Mouse (Mus musculus): ENCODE measurements around the gene Vsnl1. TPM values are rescaled to one million over a fixed set of nuclear protein-coding genes. Genes with fewer than 3 reads are reported as not detected.

The Vsnl1 gene
- polyA plus RNA-seq, 1 experiment = 0.08 TPM

DNA sequence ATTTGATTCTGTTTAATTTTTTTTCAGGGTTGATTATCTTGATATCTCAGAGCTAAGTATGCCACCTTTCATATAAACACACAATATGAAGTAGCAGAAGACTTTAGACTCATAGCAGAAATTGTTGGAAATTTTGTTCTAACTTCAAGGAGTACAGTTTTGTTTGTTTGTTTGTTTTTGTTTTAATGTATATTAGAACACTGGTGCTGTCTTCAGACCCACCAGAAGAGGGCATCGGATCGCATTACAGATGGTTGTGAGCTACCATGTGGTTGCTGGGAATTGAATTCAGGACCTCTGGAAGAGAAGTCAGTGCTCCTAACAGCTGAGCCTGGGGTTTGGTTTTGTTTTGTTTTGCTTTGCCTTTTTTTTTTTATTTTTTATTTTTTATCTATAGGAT lies 150.0 kb downstream of the Vsnl1 start:
- H3K36me3 ChIP-seq (ENCODE audit: control insufficient read depth, insufficient read depth, low read length) = peaks cover 20% of the 10 kb centered on the region
- TF ChIP-seq CTCF (conservative IDR thresholded peaks at IDR 0.05; ENCODE audit: insufficient read depth, insufficient read length, low read depth, low read length) (no peak), POLR2A (IDR thresholded peaks at IDR 0.05; ENCODE audit: low read depth, low read length) (no peak)
- DNase-seq = no peak
- H3K4me1 ChIP-seq (ENCODE audit: control insufficient read depth, insufficient read depth, low read length) = no peaks in the 10 kb centered on the region
- no peak overlapping the region for H3K4me3 ChIP-seq (ENCODE audit: insufficient read depth, low read depth, low read length)
- WGBS = 92% methylated on average over 2 of the region's 2 CpGs
- H3K27me3 ChIP-seq (replicated peaks; ENCODE audit: control insufficient read depth, insufficient read depth, low read length) = no peaks in the 10 kb centered on the region
- no peak overlapping the region for H3K27ac ChIP-seq (ENCODE audit: insufficient read depth, low read depth, low read length)

DNA sequence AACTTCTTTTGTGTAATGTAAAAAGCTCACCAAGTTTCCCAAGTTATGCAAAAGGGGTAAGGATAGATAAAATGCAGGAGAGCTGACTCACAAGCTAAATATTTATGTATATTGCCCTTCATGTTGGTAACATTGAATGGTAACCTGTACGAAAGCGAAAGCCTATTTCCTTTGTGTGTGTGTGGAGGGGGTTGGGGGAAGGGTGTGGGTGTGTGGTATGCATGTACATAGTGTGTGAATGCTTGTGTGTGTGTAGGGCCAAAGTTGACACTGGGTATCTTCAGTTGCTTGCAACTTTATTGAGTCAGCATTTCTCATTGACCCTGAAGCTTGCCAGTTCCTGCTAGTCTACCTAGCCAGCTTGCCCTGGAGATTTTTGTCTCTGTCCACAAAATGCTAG lies 154.8 kb downstream of the Vsnl1 start:
- peaks cover 10% of the 10 kb centered on the region; the same call in 1 of the 2 replicates for H3K36me3 ChIP-seq (ENCODE audit: control insufficient read depth, insufficient read depth, low read length)
- WGBS = 98% methylated on average over 2 of the region's 2 CpGs
- TF ChIP-seq CTCF (conservative IDR thresholded peaks at IDR 0.05; ENCODE audit: insufficient read depth, insufficient read length, low read depth, low read length) (no peak), POLR2A (IDR thresholded peaks at IDR 0.05; ENCODE audit: low read depth, low read length) (no peak)

DNA sequence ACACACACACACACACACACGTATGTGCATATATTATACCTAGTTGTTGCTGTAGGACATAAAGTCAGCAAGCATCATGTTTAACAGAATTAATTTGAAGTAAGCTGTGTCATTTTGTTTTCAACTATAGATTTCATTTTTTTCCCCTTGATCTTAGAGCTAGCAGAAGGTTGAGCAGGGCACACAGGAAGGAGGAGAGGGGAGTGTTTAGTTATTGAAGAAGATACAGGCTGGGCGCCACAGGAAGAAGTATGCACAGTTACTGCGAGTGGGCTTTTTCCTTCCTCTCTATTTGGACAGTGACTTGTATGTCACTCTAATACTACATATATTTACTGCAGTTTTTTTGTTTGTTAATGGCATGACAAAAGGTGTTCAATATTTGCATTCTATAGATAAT lies 156.5 kb downstream of the Vsnl1 start:
- Histone ChIP-seq H3K27ac (ENCODE audit: insufficient read depth, low read depth, low read length) (no peak overlapping the region), H3K4me3 (ENCODE audit: insufficient read depth, low read depth, low read length) (no peak overlapping the region), H3K4me1 (ENCODE audit: control insufficient read depth, insufficient read depth, low read length) (no peaks in the 10 kb centered on the region), H3K27me3 (replicated peaks; ENCODE audit: control insufficient read depth, insufficient read depth, low read length) (no peaks in the 10 kb centered on the region), H3K36me3 (ENCODE audit: control insufficient read depth, insufficient read depth, low read length) (peaks cover 7% of the 10 kb centered on the region; the same call in 1 of the 2 replicates)
- no peak for TF ChIP-seq POLR2A (IDR thresholded peaks at IDR 0.05; ENCODE audit: low read depth, low read length)
- TF ChIP-seq CTCF (conservative IDR thresholded peaks at IDR 0.05; ENCODE audit: insufficient read depth, insufficient read length, low read depth, low read length) = no peak
- WGBS = 87% methylated on average over 3 of the region's 3 CpGs
- no peak for DNase-seq

More for the DNA sequence above, 154.8 kb downstream of the Vsnl1 start:
- no peak overlapping the region for H3K4me3 ChIP-seq (ENCODE audit: insufficient read depth, low read depth, low read length)
- H3K4me1 ChIP-seq (ENCODE audit: control insufficient read depth, insufficient read depth, low read length) = no peaks in the 10 kb centered on the region
- H3K27me3 ChIP-seq (replicated peaks; ENCODE audit: control insufficient read depth, insufficient read depth, low read length) = no peaks in the 10 kb centered on the region
- DNase-seq = no peak
- no peak overlapping the region for H3K27ac ChIP-seq (ENCODE audit: insufficient read depth, low read depth, low read length)

DNA sequence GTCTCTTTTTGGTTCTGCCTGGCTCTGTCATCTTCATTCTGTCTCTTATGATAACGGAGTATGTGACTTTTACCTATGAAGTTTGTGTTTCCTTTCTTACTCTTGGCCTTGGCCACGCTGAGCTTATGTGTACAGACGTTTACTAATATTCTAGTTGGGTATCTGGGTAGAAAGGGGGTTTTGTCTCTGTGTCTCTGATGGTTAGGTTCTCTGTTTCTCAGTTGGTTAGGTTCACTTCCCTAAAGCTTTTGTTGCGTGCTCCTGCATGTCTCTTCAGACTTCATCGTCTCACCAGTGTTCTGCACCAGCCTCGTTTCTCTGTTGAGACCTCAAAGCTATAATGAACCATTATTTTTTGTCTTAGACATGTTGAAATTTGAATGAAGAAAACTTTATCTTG lies 159.2 kb downstream of the Vsnl1 start:
- no peak overlapping the region for H3K4me3 ChIP-seq (ENCODE audit: insufficient read depth, low read depth, low read length)
- TF ChIP-seq CTCF (conservative IDR thresholded peaks at IDR 0.05; ENCODE audit: insufficient read depth, insufficient read length, low read depth, low read length) (no peak), POLR2A (IDR thresholded peaks at IDR 0.05; ENCODE audit: low read depth, low read length) (no peak)
- no peak for DNase-seq
- no peaks in the 10 kb centered on the region for H3K27me3 ChIP-seq (replicated peaks; ENCODE audit: control insufficient read depth, insufficient read depth, low read length)
- H3K27ac ChIP-seq (ENCODE audit: insufficient read depth, low read depth, low read length) = no peak overlapping the region
- H3K4me1 ChIP-seq (ENCODE audit: control insufficient read depth, insufficient read depth, low read length) = no peaks in the 10 kb centered on the region
- 91% methylated on average over 6 of the region's 6 CpGs for WGBS
- peaks cover 2% of the 10 kb centered on the region; the same call in 1 of the 2 replicates for H3K36me3 ChIP-seq (ENCODE audit: control insufficient read depth, insufficient read depth, low read length)

DNA sequence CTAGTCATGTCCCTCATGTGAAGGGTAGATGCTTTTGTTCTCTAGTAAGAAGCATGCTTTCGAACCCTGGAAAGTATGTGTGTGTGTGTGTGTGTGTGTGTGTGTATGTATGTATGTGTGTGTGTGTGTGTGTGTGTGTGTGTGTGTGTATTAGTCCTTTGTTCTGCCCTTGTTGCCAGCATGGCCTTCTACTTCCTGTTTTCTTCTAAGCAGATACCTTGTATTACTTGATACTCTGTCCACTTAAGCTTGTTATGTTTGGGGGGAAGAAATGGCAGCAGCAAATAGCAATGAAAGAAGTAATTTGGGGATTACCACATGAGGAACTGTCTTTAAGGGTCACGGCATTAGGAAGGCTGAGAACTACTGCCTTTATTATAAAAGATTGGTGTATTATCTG lies 159.8 kb downstream of the Vsnl1 start:
- Histone ChIP-seq H3K27ac (ENCODE audit: insufficient read depth, low read depth, low read length) (no peak overlapping the region), H3K36me3 (ENCODE audit: control insufficient read depth, insufficient read depth, low read length) (peaks cover 3% of the 10 kb centered on the region; the same call in 1 of the 2 replicates), H3K4me3 (ENCODE audit: insufficient read depth, low read depth, low read length) (no peak overlapping the region), H3K27me3 (replicated peaks; ENCODE audit: control insufficient read depth, insufficient read depth, low read length) (no peaks in the 10 kb centered on the region), H3K4me1 (ENCODE audit: control insufficient read depth, insufficient read depth, low read length) (no peaks in the 10 kb centered on the region)
- whole genome bisulfite sequencing = 100% methylated on average over 2 of the region's 2 CpGs
- no peak for DNase-seq
- TF ChIP-seq CTCF (conservative IDR thresholded peaks at IDR 0.05; ENCODE audit: insufficient read depth, insufficient read length, low read depth, low read length) = no peak
- TF ChIP-seq POLR2A (IDR thresholded peaks at IDR 0.05; ENCODE audit: low read depth, low read length) = no peak

Other genes starting within 250 kb of the Vsnl1 start
- not detected in 2 replicates for gene Msgn1, start 227.6 kb downstream of the Vsnl1 start, polyA plus RNA-seq (2012; rRNA removed)
- 0.15 and 0.19 TPM in 2 replicates for gene Gen1, start 170.8 kb downstream of the Vsnl1 start, polyA plus RNA-seq (2012; rRNA removed)
- gene Smc6, start 170.7 kb downstream of the Vsnl1 start, polyA plus RNA-seq (2012; rRNA removed) = 7.6 and 10.8 TPM in 2 replicates
- not detected in 2 replicates for gene Rad51ap2, start 19.5 kb upstream of the Vsnl1 start, polyA plus RNA-seq (2012; rRNA removed)